Mouse (Mus musculus): ENCODE results near the gene Ifnz.
"Not testable (repeated sequence)": the region's sequence is repeated elsewhere in the genome, so short reads cannot be mapped to it uniquely, and the experiment has no call there.

The Ifnz gene

GRCm38 (mm10) chr4:88785409-88785808 lies 3.5 kb downstream of the Ifnz start, which contains the start of gene Gm13276:
Gene Gm13276 (plus strand): TSS chr4:88785709.
- CTCF ChIA-PET = not testable (repeated sequence)

DNA sequence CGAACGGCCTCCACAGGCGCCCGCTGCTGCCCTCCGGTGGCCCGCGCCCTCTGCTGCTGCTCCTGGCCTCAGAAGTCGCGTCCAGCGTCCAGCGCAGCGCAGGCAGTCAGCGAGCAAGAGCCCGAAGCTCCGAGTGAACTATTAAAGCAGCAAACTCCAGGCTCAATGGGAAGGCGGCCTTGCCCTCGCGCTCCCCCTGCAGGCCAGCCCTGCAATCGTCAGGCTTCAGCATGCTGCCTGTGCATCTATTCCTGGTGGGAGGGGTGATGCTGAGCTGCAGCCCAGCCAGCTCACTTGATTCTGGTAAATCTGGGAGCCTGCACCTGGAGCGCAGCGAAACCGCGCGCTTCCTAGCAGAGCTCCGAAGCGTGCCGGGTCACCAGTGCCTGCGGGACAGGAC lies 6.5 kb downstream of the Ifnz start, which contains the start of gene Gm13277:
Gm13277 (plus strand) TSS at position 231 of the 400 bp plus-strand sequence.
- CTCF ChIA-PET = not testable (repeated sequence)

GRCm38 (mm10) chr4:88791250-88791649 lies 9.3 kb downstream of the Ifnz start, which contains the start of gene Gm13278:
Gene Gm13278 (plus strand): TSS chr4:88791550.
- CTCF ChIA-PET = not testable (repeated sequence)

DNA sequence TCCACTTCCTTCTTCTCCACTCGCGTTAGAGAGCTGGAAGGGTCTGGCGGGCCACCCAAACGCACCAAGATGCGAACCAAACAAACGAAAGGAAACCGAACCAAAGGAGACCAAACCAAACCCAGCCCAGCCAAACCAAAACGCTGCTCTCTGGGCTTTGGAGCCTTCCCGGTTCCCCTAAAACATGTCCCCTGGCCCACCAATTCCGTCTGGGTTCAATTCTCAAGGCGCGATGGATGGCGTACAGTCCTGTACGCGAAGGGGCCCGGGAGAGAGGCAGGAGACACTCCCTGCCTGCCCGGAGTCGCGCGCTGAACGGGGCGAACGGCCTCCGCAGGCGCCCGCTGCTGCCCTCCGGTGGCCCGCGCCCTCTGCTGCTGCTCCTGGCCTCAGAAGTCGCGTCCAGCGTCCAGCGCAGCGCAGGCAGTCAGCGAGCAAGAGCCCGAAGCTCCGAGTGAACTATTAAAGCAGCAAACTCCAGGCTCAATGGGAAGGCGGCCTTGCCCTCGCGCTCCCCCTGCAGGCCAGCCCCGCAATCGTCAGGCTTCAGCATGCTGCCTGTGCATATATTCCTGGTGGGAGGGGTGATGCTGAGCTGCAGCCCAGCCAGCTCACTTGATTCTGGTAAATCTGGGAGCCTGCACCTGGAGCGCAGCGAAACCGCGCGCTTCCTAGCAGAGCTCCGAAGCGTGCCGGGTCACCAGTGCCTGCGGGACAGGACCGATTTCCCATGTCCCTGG lies 12.2 kb downstream of the Ifnz start, which contains the start of gene Gm13275:
Gm13275 (plus strand) TSS at position 552 of the 740 bp plus-strand sequence.
- CTCF ChIA-PET = not testable (repeated sequence)

GRCm38 (mm10) chr4:88797097-88797496 lies 15.2 kb downstream of the Ifnz start, which contains the start of gene Gm13279:
Gene Gm13279 (plus strand): TSS chr4:88797397.
- CTCF ChIA-PET = not testable (repeated sequence)

DNA sequence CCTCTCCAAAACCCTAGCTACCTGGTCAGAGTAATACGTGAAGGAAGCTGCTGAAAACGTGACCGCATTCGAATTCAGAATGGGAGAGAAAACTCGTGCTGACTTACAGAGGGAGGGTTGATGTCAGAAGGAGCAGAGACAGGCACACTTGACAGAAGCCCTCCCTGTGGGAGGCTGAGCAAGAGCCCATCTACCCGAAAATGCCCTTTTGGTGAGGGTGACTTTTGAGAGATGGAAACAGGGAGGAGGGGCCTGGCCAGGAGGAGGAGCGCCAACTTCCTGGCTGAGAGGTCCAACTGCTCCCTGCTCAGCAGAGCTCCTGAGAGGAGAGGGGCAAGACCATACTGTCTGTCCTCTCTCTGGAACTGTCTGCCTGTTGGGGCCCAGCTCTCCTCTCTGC lies 17.4 kb downstream of the Ifnz start, which contains the start of gene Gm13285:
Gm13285 (plus strand) TSS at position 301 of the 400 bp plus-strand sequence.
- CTCF ChIA-PET = not testable (repeated sequence)

GRCm38 (mm10) chr4:88802954-88803353 lies 21.0 kb downstream of the Ifnz start, which contains the start of gene Gm13287:
Gene Gm13287 (plus strand): TSS chr4:88803254.
- CTCF ChIA-PET = not testable (repeated sequence)

DNA sequence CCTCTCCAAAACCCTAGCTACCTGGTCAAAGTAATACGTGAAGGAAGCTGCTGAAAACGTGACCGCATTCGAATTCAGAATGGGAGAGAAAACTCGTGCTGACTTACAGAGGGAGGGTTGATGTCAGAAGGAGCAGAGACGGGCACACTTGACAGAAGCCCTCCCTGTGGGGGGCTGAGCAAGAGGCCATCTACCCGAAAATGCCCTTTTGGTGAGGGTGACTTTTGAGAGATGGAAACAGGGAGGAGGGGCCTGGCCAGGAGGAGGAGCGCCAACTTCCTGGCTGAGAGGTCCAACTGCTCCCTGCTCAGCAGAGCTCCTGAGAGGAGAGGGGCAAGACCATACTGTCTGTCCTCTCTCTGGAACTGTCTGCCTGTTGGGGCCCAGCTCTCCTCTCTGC lies 23.3 kb downstream of the Ifnz start, which contains the start of gene Gm13288:
Gm13288 (plus strand) TSS at position 301 of the 400 bp plus-strand sequence.
- CTCF ChIA-PET = not testable (repeated sequence)

DNA sequence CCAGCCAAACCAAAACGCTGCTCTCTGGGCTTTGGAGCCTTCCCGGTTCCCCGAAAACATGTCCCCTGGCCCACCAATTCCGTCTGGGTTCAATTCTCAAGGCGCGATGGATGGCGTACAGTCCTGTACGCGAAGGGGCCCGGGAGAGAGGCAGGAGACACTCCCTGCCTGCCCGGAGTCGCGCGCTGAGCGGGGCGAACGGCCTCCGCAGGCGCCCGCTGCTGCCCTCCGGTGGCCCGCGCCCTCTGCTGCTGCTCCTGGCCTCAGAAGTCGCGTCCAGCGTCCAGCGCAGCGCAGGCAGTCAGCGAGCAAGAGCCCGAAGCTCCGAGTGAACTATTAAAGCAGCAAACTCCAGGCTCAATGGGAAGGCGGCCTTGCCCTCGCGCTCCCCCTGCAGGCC lies 23.8 kb downstream of the Ifnz start:
- CTCF ChIA-PET = not testable (repeated sequence)

DNA sequence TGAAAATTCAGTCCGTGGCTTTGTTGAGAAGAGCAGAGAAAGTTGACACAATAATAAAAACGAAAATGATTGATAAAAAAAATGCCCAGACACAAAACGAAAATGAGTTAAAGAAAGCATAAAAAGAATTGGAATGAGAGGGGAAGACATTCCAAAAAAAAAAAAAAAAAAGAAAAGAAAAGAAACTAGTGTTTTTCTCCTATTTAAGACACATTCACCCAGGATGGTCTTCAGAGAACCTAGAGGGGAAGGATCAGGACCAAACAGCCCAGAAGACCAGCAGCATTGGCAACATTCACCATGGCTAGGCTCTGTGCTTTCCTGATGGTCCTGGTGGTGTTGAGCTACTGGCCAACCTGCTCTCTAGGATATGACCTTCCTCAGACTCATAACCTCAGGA lies 34.0 kb downstream of the Ifnz start, which contains the start of gene Ifna7:
Ifna7 (plus strand) TSS at position 301 of the 400 bp plus-strand sequence.
- CTCF ChIA-PET = no interaction called here

DNA sequence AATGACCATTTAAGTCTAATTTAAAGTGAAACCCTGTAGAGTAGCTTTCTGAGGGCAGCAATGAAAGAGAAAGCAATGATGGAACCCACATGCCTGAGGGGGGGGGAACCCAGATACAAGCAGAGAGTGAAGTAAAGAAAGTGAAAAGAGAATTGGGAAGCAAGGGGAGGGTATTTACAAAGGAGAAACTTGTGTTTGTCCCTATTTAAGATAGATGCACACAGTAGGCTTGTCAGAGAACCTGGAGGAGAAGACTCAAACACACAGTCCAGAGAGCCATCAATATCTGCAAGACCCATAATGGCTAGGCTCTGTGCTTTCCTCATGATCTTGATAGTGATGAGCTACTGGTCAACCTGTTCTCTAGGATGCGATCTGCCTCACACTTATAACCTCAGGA lies 37.7 kb downstream of the Ifnz start, which contains the start of gene Ifna11:
Ifna11 (plus strand) TSS at position 301 of the 400 bp plus-strand sequence.
- CTCF ChIA-PET = no interaction called here

- CTCF ChIA-PET = interaction anchor here (0.6 kb wide), 1 partner anchor 404 kb away, joined by 4 read pairs; no protein-coding TSS in a partner anchor
Measured at GRCm38 (mm10) chr4:88822995-88823394, 41.1 kb downstream of the Ifnz start.

DNA sequence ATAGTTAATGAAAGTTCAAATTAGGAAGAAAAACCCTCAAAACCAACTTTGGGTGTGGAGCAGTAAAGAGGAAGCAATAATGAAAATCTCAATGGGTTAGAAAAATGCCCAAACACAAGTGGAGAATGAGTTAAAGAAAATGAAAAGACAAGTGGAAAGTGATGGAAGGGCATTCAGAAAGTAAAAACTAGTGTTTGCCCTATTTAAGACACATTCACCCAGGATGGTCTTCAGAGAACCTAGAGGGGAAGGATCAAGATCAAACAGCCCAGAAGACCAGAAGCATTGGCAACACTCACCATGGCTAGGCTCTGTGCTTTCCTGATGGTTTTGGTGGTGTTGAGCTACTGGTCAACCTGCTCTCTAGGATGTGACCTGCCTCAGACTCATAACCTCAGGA lies 45.2 kb downstream of the Ifnz start, which contains the start of gene Ifna6:
Ifna6 (plus strand) TSS at position 301 of the 400 bp plus-strand sequence.
- CTCF ChIA-PET = not testable (repeated sequence)

DNA sequence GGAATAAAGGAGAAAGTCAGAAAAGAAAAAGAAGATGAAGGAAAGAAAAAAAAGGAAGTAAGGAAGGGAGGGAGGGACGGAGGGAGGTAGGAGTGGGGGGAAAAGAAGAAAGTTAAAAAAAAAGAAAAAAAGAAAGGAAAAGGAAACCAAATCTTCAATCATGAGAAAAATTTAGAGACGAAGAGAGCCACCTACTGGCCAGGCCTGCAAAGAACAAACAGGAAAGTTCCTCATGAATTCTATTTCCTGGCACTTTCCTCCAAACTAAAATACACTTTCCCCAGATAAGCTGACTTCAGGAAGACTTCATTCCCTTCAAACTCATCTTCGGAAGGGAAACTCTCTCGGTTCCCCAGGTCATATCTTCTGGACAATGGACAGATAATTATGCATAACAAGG lies 48.6 kb downstream of the Ifnz start:
- CTCF ChIA-PET = no interaction called here
